Mouse (Mus musculus): ENCODE results near the gene Gnb5.
"Not testable (repeated sequence)": the region's sequence is repeated elsewhere in the genome, so short reads cannot be mapped to it uniquely, and the experiment has no call there.

The Gnb5 gene

GRCm38 (mm10) chr9:75361699-75362098, 55.6 kb downstream of the Gnb5 start:
- in situ Hi-C loops (cut with MboI) = no loop called here

- in situ Hi-C loops (cut with MboI) = no loop called here
These were observed 56.1 kb downstream of the Gnb5 start for GRCm38 (mm10) chr9:75362201-75362600.

- in situ Hi-C loops (cut with MboI) = no loop called here
These were observed 56.9 kb downstream of the Gnb5 start for GRCm38 (mm10) chr9:75363001-75363400.

- in situ Hi-C loops (cut with MboI) = not testable (repeated sequence)
These were observed 57.6 kb downstream of the Gnb5 start for GRCm38 (mm10) chr9:75363702-75364101.

GRCm38 (mm10) chr9:75365195-75365594, 59.1 kb downstream of the Gnb5 start:
- in situ Hi-C loops (cut with MboI) = no loop called here

GRCm38 (mm10) chr9:75366191-75366590, 60.1 kb downstream of the Gnb5 start:
- in situ Hi-C loops (cut with MboI) = no loop called here

GRCm38 (mm10) chr9:75368779-75369178, 62.7 kb downstream of the Gnb5 start:
- in situ Hi-C loops (cut with MboI) = no loop called here

GRCm38 (mm10) chr9:75375606-75376005, 69.5 kb downstream of the Gnb5 start:
- in situ Hi-C loops (cut with MboI) = no loop called here

GRCm38 (mm10) chr9:75376428-75376827, 70.3 kb downstream of the Gnb5 start:
- in situ Hi-C loops (cut with MboI) = no loop called here

- in situ Hi-C loops (cut with MboI) = no loop called here
These were observed 72.7 kb downstream of the Gnb5 start for GRCm38 (mm10) chr9:75378774-75379173.

- in situ Hi-C loops (cut with MboI) = no loop called here
These were observed 76.7 kb downstream of the Gnb5 start for GRCm38 (mm10) chr9:75382825-75383224.

GRCm38 (mm10) chr9:75383785-75384184, 77.7 kb downstream of the Gnb5 start:
- in situ Hi-C loops (cut with MboI) = no loop called here

- in situ Hi-C loops (cut with MboI) = no loop called here
These were observed 78.4 kb downstream of the Gnb5 start for GRCm38 (mm10) chr9:75384337-75384962.

GRCm38 (mm10) chr9:75385218-75385974, 79.3 kb downstream of the Gnb5 start:
- in situ Hi-C loops (cut with MboI) = no loop called here

- in situ Hi-C loops (cut with MboI) = no loop called here
These were observed 87.2 kb downstream of the Gnb5 start for GRCm38 (mm10) chr9:75393251-75393650.
